Mouse (Mus musculus): ENCODE data around the gene Stac2. TPM values are rescaled to one million over a fixed set of nuclear protein-coding genes. Genes with fewer than 3 reads are reported as not detected.
A peak's percentile ranks its signal among the peaks of the same experiment; 100 is the strongest.

The Stac2 gene
- polyA plus RNA-seq, 1 experiment from 2014 or later: 5.2 TPM

DNA sequence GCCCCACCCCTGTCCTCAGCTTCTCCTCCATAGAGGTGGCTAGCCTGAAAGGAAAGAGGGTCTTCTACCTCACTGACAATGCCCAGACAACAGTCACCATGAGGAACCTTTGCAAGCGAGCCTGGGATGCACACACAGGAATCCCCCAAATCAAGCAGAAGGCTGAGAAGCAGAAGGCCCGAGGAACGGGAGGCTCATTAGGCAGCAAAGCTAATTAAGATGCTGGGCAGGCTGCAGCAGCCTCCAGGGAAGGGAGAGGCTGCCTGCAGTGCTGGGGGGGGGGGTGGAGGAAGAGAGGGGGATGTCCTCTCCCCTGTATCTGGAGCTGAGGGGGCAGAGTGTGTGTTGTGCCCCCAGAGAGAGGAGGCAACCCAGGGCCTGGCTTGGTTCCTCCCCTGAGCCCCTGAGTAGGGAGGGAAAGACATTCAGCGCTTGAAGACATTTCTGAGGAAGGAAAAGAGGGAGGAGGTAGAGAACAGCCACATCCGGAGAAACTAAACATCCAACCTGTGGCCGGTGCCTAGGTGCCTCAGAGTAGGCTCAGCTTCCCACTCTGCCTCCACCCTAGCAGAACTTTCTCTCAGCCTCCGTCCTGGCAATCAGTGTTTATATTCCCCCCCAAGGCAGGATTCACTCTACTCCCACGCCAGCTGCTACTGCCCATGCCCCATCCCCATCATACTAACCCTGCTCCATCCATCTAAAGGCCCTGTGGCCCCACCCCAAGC lies 33.2 kb downstream of the Stac2 start:
- peaks cover 49% of the 10 kb centered on the region for H3K4me1 ChIP-seq (replicated peaks)
- ATAC-seq (ENCODE audit: low FRiP score): peak; percentile 12
- WGBS: 16% methylated on average over 8 of the region's 8 CpGs

DNA sequence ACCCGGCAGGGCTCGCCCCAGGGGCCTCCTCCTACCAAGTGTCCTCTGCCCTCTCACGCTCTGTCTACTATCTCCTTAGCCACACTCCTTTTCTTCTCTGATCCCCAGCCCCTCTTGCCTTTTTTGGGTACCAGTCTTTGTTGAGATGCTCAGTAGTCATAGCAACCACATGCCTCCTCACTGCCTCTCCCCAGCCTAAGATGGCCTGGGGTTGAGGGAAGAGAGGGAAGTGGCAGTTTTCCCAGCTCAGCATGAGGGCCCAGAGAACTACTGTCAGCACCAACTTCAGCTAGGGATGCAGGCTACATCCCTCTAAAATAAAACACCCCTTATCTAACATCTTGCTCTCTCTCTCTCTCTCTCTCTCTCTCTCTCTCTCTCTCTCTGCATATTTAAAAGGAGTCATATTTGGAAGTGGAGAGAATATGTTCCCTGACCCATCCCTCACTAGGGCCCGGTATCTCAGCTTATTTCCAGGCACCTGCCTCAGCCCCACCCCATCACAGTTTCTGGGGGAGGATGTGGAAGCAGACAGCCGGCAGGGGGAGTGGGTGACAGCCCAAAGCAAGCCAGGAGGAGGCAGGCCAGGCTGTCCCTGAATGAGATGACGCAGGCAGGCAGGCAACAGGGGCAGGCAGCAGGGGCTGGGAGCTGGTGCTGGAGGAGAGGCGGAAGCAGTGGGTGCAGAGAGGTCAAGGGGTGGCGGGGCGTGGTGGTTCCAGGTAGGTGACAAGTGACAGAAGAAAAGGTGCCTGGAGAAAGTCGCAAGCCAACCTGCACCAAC lies 34.2 kb downstream of the Stac2 start:
- H3K27me3 ChIP-seq: no peaks in the 10 kb centered on the region
- H3K9me3 ChIP-seq: no peaks in the 10 kb centered on the region
- H3K9ac ChIP-seq: peak overlapping the region; percentile 98
- H3K36me3 ChIP-seq: peaks cover 48% of the 10 kb centered on the region
- peak overlapping the region; percentile 85 for H3K4me2 ChIP-seq
- WGBS: 28% methylated on average over 10 of the region's 10 CpGs
- ATAC-seq (ENCODE audit: low FRiP score): no peak
- peak overlapping the region; percentile 98 for H3K27ac ChIP-seq
- peak overlapping the region; percentile 94 for H3K4me3 ChIP-seq
- H3K4me1 ChIP-seq (replicated peaks): peaks cover 49% of the 10 kb centered on the region

More for the DNA sequence above, 33.2 kb downstream of the Stac2 start:
- Histone ChIP-seq H3K4me3 (peak overlapping the region; percentile 94), H3K36me3 (peaks cover 40% of the 10 kb centered on the region), H3K9me3 (no peaks in the 10 kb centered on the region), H3K27ac (peak overlapping the region; percentile 98), H3K27me3 (no peaks in the 10 kb centered on the region), H3K4me2 (peak overlapping the region; percentile 85), H3K9ac (peak overlapping the region; percentile 98)

DNA sequence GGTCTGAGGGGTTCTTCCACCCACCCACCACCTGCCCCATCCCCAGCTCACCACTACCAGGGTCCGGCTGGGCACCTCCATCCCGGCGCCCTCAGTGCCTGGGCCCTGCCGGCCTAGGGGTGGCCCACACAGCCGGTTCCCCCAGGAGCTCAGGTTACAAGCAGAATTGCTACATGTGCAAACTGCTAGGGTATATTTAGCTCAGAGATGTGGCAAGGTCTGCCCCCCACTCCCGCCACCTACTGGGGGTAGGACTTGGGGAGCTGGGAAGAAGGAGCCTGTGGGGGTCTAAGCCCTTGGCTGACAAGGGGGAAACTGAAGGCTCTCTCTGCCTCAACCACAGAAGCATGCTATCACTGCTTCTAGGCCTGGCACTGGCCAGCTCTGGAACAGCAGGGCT lies 35.0 kb downstream of the Stac2 start:
- Histone ChIP-seq H3K27ac (no peak overlapping the region), H3K4me3 (no peak overlapping the region), H3K27me3 (no peaks in the 10 kb centered on the region), H3K9ac (0 out of 2 replicates have a peak overlapping the region, but pooled peaks have one; percentile 29), H3K4me1 (replicated peaks) (peaks cover 44% of the 10 kb centered on the region), H3K36me3 (peaks cover 56% of the 10 kb centered on the region), H3K9me3 (no peaks in the 10 kb centered on the region), H3K4me2 (no peak overlapping the region)
- ATAC-seq (ENCODE audit: low FRiP score): no peak
- WGBS: 80% methylated on average over 6 of the region's 6 CpGs

DNA sequence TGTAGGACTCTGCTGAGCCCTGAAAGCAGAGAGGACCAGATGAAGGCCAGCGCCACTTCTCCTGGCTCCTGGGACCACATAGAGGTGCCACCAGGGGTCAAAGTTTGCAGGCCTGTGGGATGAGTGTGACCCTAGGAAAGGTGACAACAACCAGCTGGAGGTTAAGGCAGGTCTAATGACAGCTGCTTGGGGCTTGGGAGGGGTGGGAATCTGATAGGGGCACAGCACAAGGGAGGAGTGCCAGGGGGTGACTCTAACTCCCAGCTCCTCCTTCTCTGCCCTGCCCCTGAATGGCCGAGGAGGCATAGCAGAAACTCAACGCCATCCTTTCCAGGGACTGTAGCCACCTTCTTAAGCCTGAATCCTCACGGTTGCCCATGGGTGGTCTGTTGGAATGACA lies 36.4 kb downstream of the Stac2 start:
- Histone ChIP-seq H3K27ac (no peak overlapping the region), H3K27me3 (no peaks in the 10 kb centered on the region), H3K9me3 (no peaks in the 10 kb centered on the region), H3K4me3 (no peak overlapping the region), H3K4me1 (replicated peaks) (peaks cover 40% of the 10 kb centered on the region), H3K36me3 (peaks cover 69% of the 10 kb centered on the region), H3K9ac (no peak overlapping the region), H3K4me2 (no peak overlapping the region)
- WGBS: 74% methylated on average over 4 of the region's 4 CpGs
- ATAC-seq (ENCODE audit: low FRiP score): no peak

DNA sequence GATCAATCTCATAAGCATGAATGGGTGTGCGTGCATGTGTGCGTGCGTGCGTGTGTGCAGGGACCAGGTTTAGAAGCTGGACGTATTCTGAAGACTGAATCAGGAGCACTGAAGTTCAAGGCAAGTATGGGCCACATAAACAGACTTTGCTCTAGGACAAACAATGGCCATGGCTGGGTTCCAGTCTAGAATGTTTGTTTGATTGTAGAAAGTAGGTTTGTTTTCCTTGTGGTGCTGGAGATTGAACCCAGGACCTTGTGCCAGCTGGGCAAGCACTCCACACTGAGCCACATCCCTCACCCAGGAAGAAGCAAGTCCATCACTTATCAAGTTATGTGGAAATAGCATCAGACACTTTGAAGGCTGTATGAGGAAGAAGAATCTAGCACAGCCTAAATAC lies 37.1 kb downstream of the Stac2 start:
- Histone ChIP-seq H3K9ac (no peak overlapping the region), H3K36me3 (peaks cover 75% of the 10 kb centered on the region), H3K9me3 (no peaks in the 10 kb centered on the region), H3K4me3 (no peak overlapping the region), H3K27me3 (no peaks in the 10 kb centered on the region), H3K27ac (no peak overlapping the region), H3K4me1 (replicated peaks) (peaks cover 35% of the 10 kb centered on the region), H3K4me2 (no peak overlapping the region)
- 90% methylated on average over 5 of the region's 5 CpGs for WGBS
- ATAC-seq (ENCODE audit: low FRiP score): no peak

DNA sequence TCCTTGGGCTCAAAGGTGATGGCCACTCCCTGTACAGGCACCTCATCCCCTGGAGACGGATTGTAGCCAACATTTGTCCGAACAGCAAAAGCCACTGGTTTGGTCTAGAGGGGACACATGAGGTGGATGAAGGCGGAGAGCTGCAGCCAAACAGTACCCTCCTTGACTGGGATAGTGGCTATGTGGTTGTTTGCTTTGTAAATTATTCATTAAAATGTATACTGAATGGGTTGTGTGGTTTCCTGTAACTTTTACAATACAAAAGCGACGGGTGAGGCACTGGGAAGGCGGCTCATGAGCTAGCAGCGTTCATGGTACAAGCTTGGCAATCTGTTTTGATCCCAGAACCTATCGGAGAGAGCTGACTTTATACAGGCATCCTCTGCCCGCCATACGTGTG lies 40.4 kb downstream of the Stac2 start:
- no peak overlapping the region for H3K4me2 ChIP-seq
- H3K4me1 ChIP-seq (replicated peaks): peaks cover 2% of the 10 kb centered on the region; the same call in 1 of the 2 replicates
- H3K9ac ChIP-seq: no peak overlapping the region
- no peak overlapping the region for H3K27ac ChIP-seq
- peaks cover 97% of the 10 kb centered on the region for H3K36me3 ChIP-seq
- no peaks in the 10 kb centered on the region for H3K9me3 ChIP-seq
- WGBS: 85% methylated on average over 10 of the region's 10 CpGs
- no peak overlapping the region for H3K4me3 ChIP-seq
- H3K27me3 ChIP-seq: no peaks in the 10 kb centered on the region
- no peak for ATAC-seq (ENCODE audit: low FRiP score)

DNA sequence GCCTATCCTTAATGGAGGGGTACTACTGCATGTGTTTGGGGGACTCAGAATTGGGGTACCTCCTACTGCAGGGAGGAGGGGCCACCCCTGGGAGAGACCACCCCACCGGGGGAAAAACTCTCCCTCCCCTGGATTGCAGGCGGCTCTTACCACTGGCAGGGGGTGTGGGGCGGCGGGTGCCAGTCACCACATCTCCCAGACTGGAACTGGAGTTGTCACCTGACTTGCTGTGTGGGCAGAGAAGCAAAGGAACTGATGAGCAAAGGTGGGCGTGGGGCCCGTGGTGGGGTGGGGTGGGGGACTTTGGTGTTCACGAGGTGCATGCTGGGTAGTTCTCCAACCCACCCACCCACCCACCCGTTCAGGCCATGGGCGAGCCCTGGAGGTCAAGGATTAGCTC lies 41.5 kb downstream of the Stac2 start:
- ATAC-seq (ENCODE audit: low FRiP score): no peak
- no peak overlapping the region for H3K9ac ChIP-seq
- H3K27ac ChIP-seq: no peak overlapping the region
- H3K9me3 ChIP-seq: no peaks in the 10 kb centered on the region
- H3K4me2 ChIP-seq: no peak overlapping the region
- H3K4me1 ChIP-seq (replicated peaks): no peaks in the 10 kb centered on the region
- H3K4me3 ChIP-seq: no peak overlapping the region
- WGBS: 71% methylated on average over 8 of the region's 9 CpGs
- peaks cover 97% of the 10 kb centered on the region for H3K36me3 ChIP-seq
- no peaks in the 10 kb centered on the region for H3K27me3 ChIP-seq

DNA sequence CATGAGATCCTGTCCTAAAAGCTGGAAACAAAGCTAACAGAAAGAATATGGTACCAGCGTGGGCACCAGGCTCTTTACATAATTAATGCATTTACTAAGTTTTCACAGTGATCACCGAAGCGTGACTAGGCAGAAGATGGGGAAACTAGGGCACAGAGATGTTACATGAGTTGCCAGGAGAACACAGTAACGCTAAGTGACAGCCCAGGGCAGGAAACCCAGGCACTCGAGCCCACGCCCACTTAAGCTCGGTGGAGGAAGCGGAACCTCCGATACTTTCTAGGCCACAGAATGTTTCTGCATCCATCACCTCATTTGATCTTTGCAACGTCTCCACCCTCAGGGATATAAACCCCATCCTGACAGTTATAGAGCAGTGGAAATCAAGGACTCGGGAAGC lies 45.2 kb downstream of the Stac2 start:
- peaks cover 13% of the 10 kb centered on the region for H3K4me1 ChIP-seq (replicated peaks)
- H3K27me3 ChIP-seq: no peaks in the 10 kb centered on the region
- WGBS: 85% methylated on average over 11 of the region's 11 CpGs
- no peak overlapping the region for H3K9ac ChIP-seq
- ATAC-seq (ENCODE audit: low FRiP score): no peak
- H3K27ac ChIP-seq: no peak overlapping the region
- no peak overlapping the region for H3K4me3 ChIP-seq
- H3K4me2 ChIP-seq: no peak overlapping the region
- no peaks in the 10 kb centered on the region for H3K9me3 ChIP-seq
- H3K36me3 ChIP-seq: peaks cover 97% of the 10 kb centered on the region

DNA sequence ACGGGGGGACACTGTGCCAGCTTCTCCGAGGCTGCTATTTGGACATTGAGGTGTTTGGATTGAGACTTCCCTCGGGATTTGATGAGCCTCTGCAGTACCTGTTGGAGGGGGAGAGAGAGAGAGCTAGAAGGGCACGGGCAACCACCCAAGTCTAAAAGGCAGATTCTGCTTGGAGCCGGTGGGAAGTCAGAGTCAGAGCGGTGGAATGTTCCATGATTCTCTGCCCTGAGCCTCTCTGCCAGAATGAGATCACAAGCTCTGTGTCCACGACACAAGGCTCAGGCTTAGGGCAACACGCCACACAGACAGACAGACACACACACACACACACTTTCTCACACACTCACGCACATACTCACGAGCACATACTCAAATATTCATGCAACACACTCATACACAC lies 47.6 kb downstream of the Stac2 start:
- no peak for ATAC-seq (ENCODE audit: low FRiP score)
- H3K4me2 ChIP-seq: no peak overlapping the region
- peaks cover 33% of the 10 kb centered on the region for H3K4me1 ChIP-seq (replicated peaks)
- peaks cover 12% of the 10 kb centered on the region for H3K27me3 ChIP-seq
- peaks cover 83% of the 10 kb centered on the region for H3K36me3 ChIP-seq
- WGBS: 85% methylated on average over 10 of the region's 10 CpGs
- H3K27ac ChIP-seq: no peak overlapping the region
- no peaks in the 10 kb centered on the region for H3K9me3 ChIP-seq
- no peak overlapping the region for H3K9ac ChIP-seq
- no peak overlapping the region for H3K4me3 ChIP-seq

DNA sequence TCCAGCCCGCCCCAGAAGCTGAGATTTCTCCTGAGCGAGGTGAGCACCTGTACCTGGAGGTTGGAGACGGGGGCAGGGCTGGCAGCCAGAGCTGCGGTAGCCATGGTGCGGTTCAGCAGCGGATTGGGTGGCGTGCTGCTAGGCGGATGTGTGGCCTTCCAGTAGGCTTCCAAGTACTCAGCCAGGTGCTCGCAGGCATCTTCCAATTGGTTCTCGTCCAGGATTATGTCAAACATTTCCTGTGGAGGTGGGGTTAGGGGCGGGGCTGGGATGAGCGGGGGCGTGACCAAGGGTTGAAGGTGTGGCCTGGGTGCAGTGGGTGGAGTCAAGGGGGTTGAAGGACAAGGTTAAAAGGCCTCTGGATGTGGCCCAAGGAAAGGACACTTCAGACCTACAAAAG lies 48.2 kb downstream of the Stac2 start:
- Histone ChIP-seq H3K27ac (no peak overlapping the region), H3K36me3 (peaks cover 77% of the 10 kb centered on the region), H3K4me3 (no peak overlapping the region), H3K9me3 (no peaks in the 10 kb centered on the region), H3K27me3 (peaks cover 13% of the 10 kb centered on the region), H3K9ac (no peak overlapping the region), H3K4me2 (no peak overlapping the region), H3K4me1 (replicated peaks) (peaks cover 36% of the 10 kb centered on the region)
- WGBS: 48% methylated on average over 13 of the region's 13 CpGs
- no peak for ATAC-seq (ENCODE audit: low FRiP score)

DNA sequence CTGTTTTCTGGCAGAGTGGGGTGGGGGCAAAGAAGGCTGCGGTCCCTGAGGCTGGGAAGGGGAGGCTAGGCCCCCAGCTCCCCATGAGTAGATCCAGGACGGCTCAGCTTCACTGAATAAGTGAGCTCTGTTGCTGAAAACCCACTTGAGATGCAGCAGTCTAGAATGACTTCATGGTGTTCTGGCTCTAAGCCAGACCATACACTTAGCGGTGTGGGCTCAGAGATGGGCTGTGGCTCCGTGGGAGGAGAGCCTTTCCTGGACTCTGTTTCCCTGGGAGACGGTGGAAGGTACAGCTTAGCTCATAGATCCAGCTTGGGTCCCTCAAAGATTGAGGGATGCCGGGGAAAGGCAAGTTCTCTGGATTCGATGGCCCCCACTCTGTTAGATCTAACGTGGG lies 49.1 kb downstream of the Stac2 start:
- Histone ChIP-seq H3K4me2 (no peak overlapping the region), H3K4me3 (no peak overlapping the region), H3K27ac (peak overlapping the region; percentile 48; the same call in 1 of the 2 replicates), H3K9ac (no peak overlapping the region), H3K9me3 (no peaks in the 10 kb centered on the region), H3K4me1 (replicated peaks) (peaks cover 41% of the 10 kb centered on the region), H3K36me3 (peaks cover 68% of the 10 kb centered on the region), H3K27me3 (peaks cover 13% of the 10 kb centered on the region)
- ATAC-seq (ENCODE audit: low FRiP score): no peak
- WGBS: 74% methylated on average over 8 of the region's 8 CpGs

DNA sequence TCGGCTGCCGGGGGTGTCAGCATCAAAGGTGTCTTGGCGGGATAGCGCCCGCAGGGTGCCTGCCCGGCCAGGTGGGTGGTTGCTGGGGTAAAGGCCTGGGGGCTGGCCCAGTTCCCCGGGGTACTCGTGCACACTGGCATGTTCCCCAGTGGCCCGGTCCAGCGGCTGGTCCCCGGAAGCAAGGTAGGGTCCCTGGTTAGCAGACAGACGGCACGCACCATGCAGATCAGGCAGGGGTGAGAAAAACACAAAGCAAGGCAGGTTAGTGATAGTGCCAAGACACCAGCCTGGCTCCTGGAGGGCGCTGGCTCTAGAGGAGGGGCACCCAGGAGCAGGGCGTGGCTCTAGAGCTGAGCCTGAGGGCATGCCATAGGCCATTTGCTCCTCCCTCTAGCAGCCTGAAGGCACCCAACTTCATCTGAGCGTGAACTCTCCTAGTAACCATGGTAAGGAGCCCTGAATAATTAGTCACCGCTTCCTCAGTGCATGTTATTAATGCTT lies 50.0 kb downstream of the Stac2 start:
- H3K9me3 ChIP-seq: no peaks in the 10 kb centered on the region
- H3K27ac ChIP-seq: peak overlapping the region; percentile 44; the same call in 1 of the 2 replicates
- peaks cover 41% of the 10 kb centered on the region for H3K4me1 ChIP-seq (replicated peaks)
- H3K4me2 ChIP-seq: no peak overlapping the region
- WGBS: 36% methylated on average over 17 of the region's 17 CpGs
- peaks cover 58% of the 10 kb centered on the region for H3K36me3 ChIP-seq
- 0 out of 2 replicates have a peak, but pooled peaks have one; percentile 37 for ATAC-seq (ENCODE audit: low FRiP score)
- H3K9ac ChIP-seq: no peak overlapping the region
- no peak overlapping the region for H3K4me3 ChIP-seq
- H3K27me3 ChIP-seq: peaks cover 13% of the 10 kb centered on the region

All from hindbrain, embryonic 13.5 days (tissue).